Mouse (Mus musculus) layer of hippocampus, postnatal 36 days (tissue): Measurements from ENCODE around the gene Hsf5. TPM values are rescaled to one million over a fixed set of nuclear protein-coding genes. Genes with fewer than 3 reads are reported as not detected.

Source experiments
- DNase-seq, 2 experiments: peaks; one replicate each; pipeline ENCODE4 v3.0.0; 2022
- total RNA-seq, 2 experiments: library from RNA; stranded (reverse); gene quantifications; 2 replicates each; pipeline ENCODE4 v1.2.3; 2021

Hsf5 gene
- total RNA-seq, 2 experiments from 2014 or later, result 0.22 to 0.78 TPM

DNA sequence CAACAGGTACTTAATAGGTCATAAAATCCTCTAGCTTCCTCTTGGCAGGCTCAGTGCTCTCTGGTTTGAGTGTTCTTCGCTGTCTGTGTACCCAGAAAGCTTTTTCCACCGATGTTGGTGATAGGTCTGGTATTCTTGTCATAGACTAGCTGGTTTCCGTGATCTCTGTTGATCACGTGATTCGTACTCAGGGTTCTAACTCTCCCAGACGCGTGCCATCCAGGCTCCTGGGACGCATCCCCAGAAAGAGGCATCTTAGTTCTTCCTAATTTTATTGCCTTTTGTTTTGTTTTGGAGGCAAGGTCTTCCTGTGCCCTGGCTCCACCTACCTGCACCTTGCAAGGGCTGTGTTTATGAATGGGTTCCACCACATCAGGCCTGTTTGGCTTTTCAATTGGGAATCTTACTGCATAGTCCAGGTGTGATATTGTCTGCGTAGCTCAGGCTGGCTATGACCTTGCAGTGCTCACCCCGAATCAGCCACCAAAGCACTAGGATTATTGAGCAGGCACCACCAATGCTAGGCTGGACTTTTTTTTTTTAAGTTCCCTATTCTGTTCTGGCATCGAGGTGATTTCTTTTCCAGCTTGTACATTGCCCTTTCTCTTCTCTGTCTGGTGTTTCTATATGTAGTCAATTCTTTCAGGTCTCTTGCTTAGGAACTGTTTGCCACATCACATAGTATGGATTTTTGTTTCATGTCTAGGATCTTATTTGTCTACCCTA, 71.7 kb downstream of the Hsf5 start:
- no peak for DNase-seq

GRCm38 (mm10) chr11:87689402-87689808, 72.4 kb downstream of the Hsf5 start:
- no peak for DNase-seq

GRCm38 (mm10) chr11:87690054-87690740, 73.2 kb downstream of the Hsf5 start:
- DNase-seq, result no peak

DNA sequence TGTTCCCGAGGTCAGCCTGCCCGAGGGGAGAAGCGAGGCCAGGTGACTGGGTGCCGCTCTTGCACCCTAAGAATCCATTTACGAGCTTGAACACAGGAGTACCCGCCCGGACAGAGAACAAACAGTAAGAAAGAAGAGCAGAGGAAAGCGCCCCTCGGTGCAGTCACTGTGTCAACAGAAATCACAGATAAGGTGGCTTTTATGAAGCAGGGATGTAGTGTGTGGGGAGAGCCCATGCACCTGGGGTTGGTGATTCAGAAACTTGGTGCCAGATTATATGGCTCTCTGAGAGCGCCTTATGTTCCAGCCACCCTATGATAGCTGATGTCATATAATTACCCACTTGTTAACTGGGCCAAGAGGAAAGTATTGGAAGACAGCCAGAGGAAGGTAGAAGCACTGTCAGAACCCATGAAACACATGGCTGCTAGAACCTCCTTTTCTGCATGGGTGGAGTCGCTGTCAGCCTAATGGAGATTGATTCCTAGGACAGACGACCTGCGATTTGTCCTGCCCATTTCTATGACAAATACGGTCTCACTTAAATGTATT, 80.2 kb downstream of the Hsf5 start:
- no peak for DNase-seq

GRCm38 (mm10) chr11:87698126-87698525, 81.2 kb downstream of the Hsf5 start:
- no peak for DNase-seq

- no peak for DNase-seq
These were observed 84.1 kb downstream of the Hsf5 start for GRCm38 (mm10) chr11:87701108-87701507.

- DNase-seq, result no peak
These were observed 85.1 kb downstream of the Hsf5 start for GRCm38 (mm10) chr11:87701877-87702620.

DNA sequence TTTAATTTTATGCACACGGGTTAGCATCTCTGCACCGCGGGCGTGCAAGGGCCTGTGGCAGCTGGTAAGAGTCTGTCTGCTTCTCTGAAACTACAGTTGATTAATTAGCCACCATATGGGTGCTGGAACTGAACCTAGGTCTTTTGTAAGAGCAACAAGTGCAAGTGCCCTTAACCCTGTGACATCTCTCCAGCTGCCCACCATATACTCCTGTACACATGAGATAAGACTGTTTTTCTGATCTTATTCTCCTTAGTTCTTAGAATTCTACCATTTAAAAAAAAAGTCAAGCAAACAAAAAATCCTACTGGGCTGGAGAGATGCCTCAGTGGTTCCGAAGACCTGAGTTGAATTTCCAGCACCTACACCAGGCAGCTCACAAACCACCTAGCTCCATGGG, 86.7 kb downstream of the Hsf5 start:
- DNase-seq, result no peak

DNA sequence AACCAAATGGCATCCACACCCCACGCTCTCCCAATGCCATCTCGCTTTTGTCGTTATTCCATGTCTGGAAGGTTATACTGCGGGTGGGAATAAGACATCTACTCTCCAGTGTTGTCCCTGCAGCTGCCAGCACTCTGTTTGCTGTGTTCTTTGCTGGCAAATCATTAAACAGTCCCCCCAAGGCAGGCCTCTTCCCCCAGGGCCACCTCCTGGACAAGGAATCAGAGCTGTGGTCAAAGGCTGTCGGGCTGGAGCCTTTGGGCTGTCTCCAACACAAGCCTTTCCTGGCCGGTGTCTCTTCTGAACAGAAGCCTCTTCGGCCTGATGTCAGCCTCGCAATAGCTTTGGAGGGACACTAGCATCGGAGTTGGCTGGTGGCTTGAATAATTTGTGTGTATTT, 87.3 kb downstream of the Hsf5 start:
- DNase-seq, result no peak

DNA sequence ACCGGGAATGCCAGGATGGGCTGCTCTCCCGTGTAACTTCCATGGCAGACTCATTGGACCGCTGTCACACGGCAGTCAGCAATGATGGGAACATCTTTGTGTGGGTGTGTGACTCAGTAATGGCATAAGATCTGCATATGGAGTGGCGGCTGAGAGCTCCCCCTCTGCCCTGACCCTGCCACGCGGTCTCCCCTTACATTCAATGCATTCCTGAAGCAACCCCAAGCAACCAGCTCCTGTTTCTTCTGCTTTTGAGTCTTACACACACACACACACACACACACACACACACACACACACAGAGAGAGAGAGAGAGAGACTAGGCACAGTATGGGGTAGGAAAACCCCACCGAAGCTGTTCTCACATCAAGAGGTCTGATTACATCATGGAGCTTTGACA, 90.6 kb downstream of the Hsf5 start:
- no peak for DNase-seq

DNA sequence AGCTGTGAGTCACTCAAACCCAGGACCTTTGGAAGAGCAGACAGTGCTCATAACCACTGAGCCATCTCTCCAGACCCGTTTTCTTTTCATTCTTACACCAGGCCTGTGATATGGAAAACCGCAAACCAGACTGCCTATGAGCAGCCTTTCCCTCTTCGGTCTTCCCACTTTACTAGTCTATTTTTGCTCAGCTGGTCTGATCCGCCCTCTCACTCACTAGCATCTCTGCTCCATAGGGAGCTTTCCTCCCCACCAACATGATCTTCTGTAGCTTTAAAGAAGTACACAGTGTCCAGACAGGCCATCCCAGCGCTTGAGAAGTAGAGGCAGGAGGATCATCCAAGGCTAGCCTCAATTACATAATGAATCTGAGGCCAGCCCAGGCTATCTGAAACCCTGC, 92.0 kb downstream of the Hsf5 start:
- DNase-seq, result no peak

Other genes with a start within 250 kb of the Hsf5 start
- 1 to 10 TPM; 4.6 to 6.1 TPM for gene Rad51c, start 212.2 kb upstream of the Hsf5 start, total RNA-seq
- under 1 TPM; 0.25 to 0.43 TPM for gene Tex14, start 212.1 kb upstream of the Hsf5 start, total RNA-seq
- not detected for gene Gm11492, start 50.5 kb upstream of the Hsf5 start, total RNA-seq
- gene Sept4, start 48.3 kb upstream of the Hsf5 start, total RNA-seq, result 100 to 1,000 TPM; 158 to 178 TPM
- gene Mtmr4, start 25.0 kb upstream of the Hsf5 start, total RNA-seq, result 100 to 1,000 TPM in 1 of 2 experiments, 10 to 100 TPM in 1; 91.8 to 109 TPM
- 1 to 10 TPM; 2.0 to 2.6 TPM for gene Rnf43, start 45.6 kb downstream of the Hsf5 start, total RNA-seq
- gene Supt4a, start 120.4 kb downstream of the Hsf5 start, total RNA-seq, result 10 to 100 TPM; 71.7 to 78.7 TPM
- 100 to 1,000 TPM; 146 to 163 TPM for gene Tspoap1, start 143.4 kb downstream of the Hsf5 start, total RNA-seq
- under 1 TPM; 0.28 to 0.60 TPM for gene Mpo, start 176.4 kb downstream of the Hsf5 start, total RNA-seq
- gene Lpo, start 211.1 kb downstream of the Hsf5 start, total RNA-seq, result under 1 TPM; 0.12 to 0.18 TPM
- 1 to 10 TPM; 4.5 to 5.1 TPM for gene Mks1, start 236.1 kb downstream of the Hsf5 start, total RNA-seq